Mouse (Mus musculus) cortical plate, adult 2 months (tissue): ENCODE measurements around the gene Dlg3.

Experiments
- CTCF ChIP-seq: fragments of 200-500 bp; IDR thresholded peaks from 2 replicates; pipeline ENCODE4 v1.5.1; 2011; ENCODE audit warnings: mild to moderate bottlenecking, control low read depth, low read length; ENCODE audit not compliant: insufficient read depth; ENCODE audit errors: extremely low read depth
- POLR2A ChIP-seq: fragments of 200-500 bp; IDR thresholded peaks from 2 replicates; pipeline ENCODE4 v1.6.1; 2011; ENCODE audit warnings: mild to moderate bottlenecking, low read length, control low read depth; ENCODE audit not compliant: insufficient read depth; ENCODE audit errors: extremely low read depth

DNA sequence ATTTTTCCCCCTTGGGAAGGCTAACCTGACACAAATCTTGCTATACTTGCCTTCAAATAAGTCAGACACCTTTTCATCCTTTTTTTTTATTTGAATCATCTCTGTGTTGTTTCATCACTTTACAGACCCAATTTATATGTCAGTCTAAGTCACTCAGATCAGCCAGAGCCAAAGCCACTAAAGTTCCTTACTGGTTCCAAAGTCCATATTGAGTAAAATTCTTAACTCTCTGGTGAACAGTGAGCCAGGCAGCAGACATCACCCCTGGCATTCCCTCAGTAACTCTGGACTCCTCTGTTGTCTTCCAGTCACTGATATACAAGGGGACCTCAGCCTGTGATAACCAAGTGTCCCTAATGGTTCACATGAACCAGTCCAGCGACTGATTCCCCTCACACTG is 58.0 kb downstream of the Dlg3 start:
- no peak for TF ChIP-seq CTCF
- TF ChIP-seq POLR2A = no peak
